Mouse (Mus musculus) urinary bladder, postnatal 25 days (tissue): ENCODE data around the gene Duoxa1.

Experiments
- DNase-seq: peaks from one replicate; pipeline ENCODE4 v3.0.0; 2022; ENCODE audit warnings: low spot score

Duoxa1 gene

GRCm38 (mm10) chr2:122297271-122298095, 16.0 kb downstream of the Duoxa1 start:
- no peak for DNase-seq

- DNase-seq: no peak
Measured at GRCm38 (mm10) chr2:122294916-122295315, 18.6 kb downstream of the Duoxa1 start.

- no peak for DNase-seq
Measured at GRCm38 (mm10) chr2:122286137-122286536, 27.4 kb downstream of the Duoxa1 start.

- DNase-seq: no peak
Measured at GRCm38 (mm10) chr2:122284091-122284490, 29.4 kb downstream of the Duoxa1 start.

- DNase-seq: no peak
Measured at GRCm38 (mm10) chr2:122278769-122279168, 34.8 kb downstream of the Duoxa1 start.

GRCm38 (mm10) chr2:122266407-122267193, 46.9 kb downstream of the Duoxa1 start:
- no peak for DNase-seq

GRCm38 (mm10) chr2:122264690-122265089, 48.8 kb downstream of the Duoxa1 start:
- no peak for DNase-seq

GRCm38 (mm10) chr2:122260729-122261128, 52.8 kb downstream of the Duoxa1 start:
- no peak for DNase-seq

- no peak for DNase-seq
Measured at GRCm38 (mm10) chr2:122255997-122256396, 57.5 kb downstream of the Duoxa1 start.
